Mouse (Mus musculus): ENCODE data around the gene Ets2. TPM values are rescaled to one million over a fixed set of nuclear protein-coding genes. Genes with fewer than 3 reads are reported as not detected.

Ets2 gene
- total RNA-seq, 2 experiments from 2014 or later = 69.6 to 93.3 TPM

GRCm38 (mm10) chr16:95769066-95769995 is 67.5 kb downstream of the Ets2 start:
- DNase-seq = peak; percentile 58

- no peak for DNase-seq
Observed at GRCm38 (mm10) chr16:95769996-95770334, 68.1 kb downstream of the Ets2 start.

GRCm38 (mm10) chr16:95770402-95770801 is 68.5 kb downstream of the Ets2 start:
- DNase-seq = no peak

Other genes with a start within 250 kb of the Ets2 start
- 10 to 100 TPM; 27.5 to 29.6 TPM for gene Erg, start 115.5 kb upstream of the Ets2 start, total RNA-seq (2021)